Mouse (Mus musculus) MEL (cell line): ENCODE results near the gene Kif3a. TPM values are rescaled to one million over a fixed set of nuclear protein-coding genes. Genes with fewer than 3 reads are reported as not detected.

Experiments
- DNase-seq: peaks from one replicate; pipeline ENCODE4 v3.0.0; 2011; ENCODE audit warnings: low read depth, low spot score
- H3K27ac ChIP-seq: 2 replicates; pipeline ENCODE4 v1.5.1; 2012; ENCODE audit warnings: low read depth, mild to moderate bottlenecking, control low read depth, low read length, moderate library complexity; ENCODE audit not compliant: control insufficient read depth
- H3K27me3 ChIP-seq, 2 experiments: fragments of 150-350 bp in 1 of 2; sonication (generic) in 1 of 2; 2 replicates each; pipeline ENCODE4 v1.6.1; 2012; ENCODE audit warnings: low read length in 2 of 2, mild to moderate bottlenecking in 2 of 2, improper control_type of control experiment in 1 of 2, moderate library complexity in 1 of 2; ENCODE audit not compliant: insufficient read depth in 2 of 2, control insufficient read depth in 1 of 2
- H3K36me3 ChIP-seq, 2 experiments: 2 replicates each; pipeline ENCODE4 v1.6.1; 2012 to 2014; ENCODE audit warnings: low read length in 2 of 2, improper control_type of control experiment in 1 of 2, inconsistent platforms in 1 of 2, mild to moderate bottlenecking in 1 of 2; ENCODE audit not compliant: insufficient read depth in 2 of 2, control insufficient read depth in 1 of 2
- H3K4me1 ChIP-seq, 2 experiments: fragments of 150-350 bp in 1 of 2; sonication (generic) in 1 of 2; 2 replicates each; pipeline ENCODE4 v1.6.1; 2012; ENCODE audit warnings: low read length in 2 of 2, improper control_type of control experiment in 1 of 2, mild to moderate bottlenecking in 1 of 2; ENCODE audit not compliant: insufficient read depth in 2 of 2, control insufficient read depth in 1 of 2
- H3K4me3 ChIP-seq, 2 experiments: fragments of 150-350 bp in 1 of 2; sonication (generic) in 1 of 2; 2 replicates each; pipeline ENCODE4 v1.5.1; 2012; ENCODE audit warnings: low read depth in 2 of 2, low read length in 2 of 2, mild to moderate bottlenecking in 2 of 2, moderate library complexity in 2 of 2, control low read depth in 1 of 2, improper control_type of control experiment in 1 of 2; ENCODE audit not compliant: control insufficient read depth in 1 of 2, insufficient read depth in 1 of 2
- H3K79me2 ChIP-seq: 2 replicates; pipeline ENCODE4 v1.6.1; 2012; ENCODE audit warnings: mild to moderate bottlenecking, low read length, moderate library complexity; ENCODE audit not compliant: control insufficient read depth, poor library complexity, insufficient read depth
- H3K9ac ChIP-seq: 2 replicates; pipeline ENCODE4 v1.6.1; 2012; ENCODE audit warnings: low read depth, mild to moderate bottlenecking, control low read depth, low read length, moderate library complexity; ENCODE audit not compliant: control insufficient read depth, poor library complexity, severe bottlenecking
- H3K9me3 ChIP-seq: fragments of 150-350 bp; sonication (generic); replicated peaks from 2 replicates; pipeline ENCODE4 v1.6.1; 2012; ENCODE audit warnings: mild to moderate bottlenecking, low read length, improper control_type of control experiment, moderate library complexity; ENCODE audit not compliant: insufficient read depth
- CTCF ChIP-seq, 3 experiments: IDR thresholded peaks in 2 of 3; conservative IDR thresholded peaks in 1 of 3; 2 replicates each; pipeline ENCODE4 v1.5.1; 2011 to 2012; ENCODE audit warnings: low read length in 3 of 3, low read depth in 2 of 3, mild to moderate bottlenecking in 2 of 3, improper control_type of control experiment in 1 of 3, inconsistent platforms in 1 of 3, mixed read lengths in 1 of 3, moderate library complexity in 1 of 3; ENCODE audit not compliant: control insufficient read depth in 1 of 3, insufficient read depth in 1 of 3, poor library complexity in 1 of 3, severe bottlenecking in 1 of 3
- E2F4 ChIP-seq: IDR thresholded peaks from 2 replicates; pipeline ENCODE4 v1.6.1; 2011; ENCODE audit warnings: low read depth, low read length, improper control_type of control experiment, borderline replicate concordance
- EP300 ChIP-seq, 2 experiments: IDR thresholded peaks; 2 replicates each; pipeline ENCODE4 v1.6.1; 2011; ENCODE audit warnings: improper control_type of control experiment in 2 of 2, low read length in 2 of 2, low read depth in 1 of 2, mild to moderate bottlenecking in 1 of 2
- ETS1 ChIP-seq: IDR thresholded peaks from 2 replicates; pipeline ENCODE4 v1.6.1; 2012; ENCODE audit warnings: low read depth, mild to moderate bottlenecking, inconsistent platforms, low read length, improper control_type of control experiment, moderate library complexity
- GABPA ChIP-seq: IDR thresholded peaks from 2 replicates; pipeline ENCODE4 v1.6.1; 2012; ENCODE audit warnings: low read depth, mild to moderate bottlenecking, inconsistent platforms, low read length, improper control_type of control experiment, moderate library complexity
- GATA1 ChIP-seq: IDR thresholded peaks from 2 replicates; pipeline ENCODE4 v1.6.1; 2011; ENCODE audit warnings: low read depth, low read length, improper control_type of control experiment
- HCFC1 ChIP-seq: IDR thresholded peaks from 2 replicates; pipeline ENCODE4 v1.6.1; 2012; ENCODE audit warnings: low read depth, mild to moderate bottlenecking, inconsistent platforms, low read length, improper control_type of control experiment, moderate library complexity
- JUND ChIP-seq: IDR thresholded peaks from 2 replicates; pipeline ENCODE4 v1.6.1; 2011; ENCODE audit warnings: low read depth, mild to moderate bottlenecking, improper control_type of control experiment, low read length
- MAFK ChIP-seq: IDR thresholded peaks from 2 replicates; pipeline ENCODE4 v1.6.1; 2011; ENCODE audit warnings: low read depth, mild to moderate bottlenecking, low read length, improper control_type of control experiment, borderline replicate concordance
- MAX ChIP-seq: IDR thresholded peaks from 2 replicates; pipeline ENCODE4 v1.6.1; 2011; ENCODE audit warnings: low read length, improper control_type of control experiment
- MAZ ChIP-seq: IDR thresholded peaks from 2 replicates; pipeline ENCODE4 v1.6.1; 2012; ENCODE audit warnings: low read depth, mild to moderate bottlenecking, inconsistent platforms, low read length, improper control_type of control experiment
- MXI1 ChIP-seq: IDR thresholded peaks from 2 replicates; pipeline ENCODE4 v1.6.1; 2011; ENCODE audit warnings: mild to moderate bottlenecking, low read depth, low read length, improper control_type of control experiment
- MYC ChIP-seq: IDR thresholded peaks from 2 replicates; pipeline ENCODE4 v1.6.1; 2011; ENCODE audit warnings: low read depth, mild to moderate bottlenecking, low read length, improper control_type of control experiment, moderate library complexity
- NELFE ChIP-seq: IDR thresholded peaks from 2 replicates; pipeline ENCODE4 v1.6.1; 2011; ENCODE audit warnings: low read depth, low read length, improper control_type of control experiment
- NRF1 ChIP-seq: IDR thresholded peaks from 2 replicates; pipeline ENCODE4 v1.6.1; 2014; ENCODE audit warnings: low read depth, mild to moderate bottlenecking, inconsistent platforms, low read length, improper control_type of control experiment, moderate library complexity; ENCODE audit not compliant: poor library complexity, insufficient read depth, severe bottlenecking
- POLR2A ChIP-seq, 2 experiments: IDR thresholded peaks; 2 replicates each; pipeline ENCODE4 v1.6.1; 2011 to 2012; ENCODE audit warnings: low read length in 2 of 2, mild to moderate bottlenecking in 2 of 2, control low read depth in 1 of 2, improper control_type of control experiment in 1 of 2, low read depth in 1 of 2, moderate library complexity in 1 of 2; ENCODE audit not compliant: control insufficient read depth in 1 of 2, insufficient read depth in 1 of 2, poor library complexity in 1 of 2
- POLR2AphosphoS2 ChIP-seq: IDR thresholded peaks from 2 replicates; pipeline ENCODE4 v1.6.1; 2011; ENCODE audit warnings: low read length, improper control_type of control experiment
- POLR2AphosphoS5 ChIP-seq: IDR thresholded peaks from 2 replicates; pipeline ENCODE4 v1.6.1; 2012; ENCODE audit warnings: low read depth, borderline replicate concordance, mild to moderate bottlenecking, inconsistent platforms, low read length, moderate library complexity, mixed read lengths
- RAD21 ChIP-seq: IDR thresholded peaks from 2 replicates; pipeline ENCODE4 v1.6.1; 2011; ENCODE audit warnings: mild to moderate bottlenecking, low read depth, low read length, improper control_type of control experiment
- SIN3A ChIP-seq: IDR thresholded peaks from 2 replicates; pipeline ENCODE4 v1.6.1; 2012; ENCODE audit warnings: low read length, improper control_type of control experiment, inconsistent platforms
- SMC3 ChIP-seq: IDR thresholded peaks from 2 replicates; pipeline ENCODE4 v1.6.1; 2011; ENCODE audit warnings: low read depth, low read length, improper control_type of control experiment
- TAL1 ChIP-seq: IDR thresholded peaks from 2 replicates; pipeline ENCODE4 v1.6.1; 2012; ENCODE audit warnings: mild to moderate bottlenecking, inconsistent platforms, low read length, moderate library complexity, mixed read lengths
- TBP ChIP-seq: IDR thresholded peaks from 2 replicates; pipeline ENCODE4 v1.8.0; 2011; ENCODE audit warnings: low read depth, low read length, improper control_type of control experiment
- USF1 ChIP-seq: IDR thresholded peaks from 2 replicates; pipeline ENCODE4 v1.6.1; 2014; ENCODE audit warnings: low read depth, mild to moderate bottlenecking, inconsistent platforms, low read length, improper control_type of control experiment, moderate library complexity
- ZC3H11A ChIP-seq: IDR thresholded peaks from 2 replicates; pipeline ENCODE4 v1.6.1; 2012; ENCODE audit warnings: low read depth, mild to moderate bottlenecking, inconsistent platforms, low read length, improper control_type of control experiment
- ZMIZ1 ChIP-seq: IDR thresholded peaks from 2 replicates; pipeline ENCODE4 v1.6.1; 2012; ENCODE audit warnings: low read depth, mild to moderate bottlenecking, inconsistent platforms, low read length, improper control_type of control experiment, moderate library complexity
- ZNF384 ChIP-seq: IDR thresholded peaks from 2 replicates; pipeline ENCODE4 v1.6.1; 2012; ENCODE audit warnings: low read depth, mild to moderate bottlenecking, inconsistent platforms, low read length, improper control_type of control experiment
- polyA plus RNA-seq, 2 experiments: library from polyadenylated mRNA; stranded (reverse) in 1 of 2; unstranded in 1 of 2; fragments of >175 nt in 1 of 2; fragments of >200 nt in 1 of 2; gene quantifications; 2 replicates each; pipeline versions ENCODE4 v1.2.1 to v1.2.4; 2012; ENCODE audit warnings: low replicate concordance in 2 of 2, low read depth in 1 of 2; ENCODE audit not compliant: insufficient read length in 2 of 2, insufficient read depth in 1 of 2, missing spikeins in 1 of 2
- total RNA-seq: library from RNA; depleted of rRNA; stranded (reverse); fragments of 300-350 nt; gene quantifications from 2 replicates; pipeline ENCODE4 v1.2.3, GENCODE M21; 2012

Gene Kif3a
- total and polyA plus RNA-seq, 3 experiments = 13.6 to 88.3 (median 17.1) TPM

- Histone ChIP-seq H3K4me3 (no peak overlapping the region), H3K36me3 (peaks cover 2 to 3% of the 10 kb centered on the region in 2 experiments), H3K9me3 (no peaks in the 10 kb centered on the region), H3K4me1 (peaks cover 0 to 2% of the 10 kb centered on the region in 2 experiments; a peak in 2 of 4 replicates), H3K9ac (no peak overlapping the region), H3K79me2 (no peaks in the 10 kb centered on the region), H3K27ac (no peak overlapping the region), H3K27me3 (no peaks in the 10 kb centered on the region)
- no peak for TF ChIP-seq JUND
- TF ChIP-seq MAZ = no peak
- no peak for TF ChIP-seq SIN3A
- no peak for TF ChIP-seq NELFE
- TF ChIP-seq TBP = no peak
- no peak for TF ChIP-seq MAX
- DNase-seq = no peak
These were observed 18.3 kb downstream of the Kif3a start for GRCm38 (mm10) chr11:53585510-53585909.

GRCm38 (mm10) chr11:53588279-53588678 lies 21.1 kb downstream of the Kif3a start:
- peaks cover 0 to 3% of the 10 kb centered on the region in 2 experiments; a peak in 3 of 4 replicates for H3K36me3 ChIP-seq
- TF ChIP-seq TAL1 (no peak), E2F4 (no peak), JUND (no peak), EP300 (IDR thresholded peaks at IDR 0.05; ENCODE audit: low read depth in 1 of 2, low read length in 2 of 2) (no peak), POLR2A (IDR thresholded peaks at IDR 0.05; ENCODE audit: control insufficient read depth in 1 of 2, insufficient read depth in 1 of 2, low read depth in 1 of 2, low read length in 2 of 2, poor library complexity in 1 of 2) (no peak), POLR2AphosphoS5 (no peak), ZMIZ1 (no peak), MAFK (no peak), POLR2AphosphoS2 (no peak)
- TF ChIP-seq, all 39 proteins: peak for 0
- H3K79me2 ChIP-seq = no peaks in the 10 kb centered on the region
- H3K4me1 ChIP-seq = peaks cover 0 to 3% of the 10 kb centered on the region in 2 experiments; a peak in 1 of 4 replicates
- H3K9me3 ChIP-seq = no peaks in the 10 kb centered on the region
- H3K27me3 ChIP-seq = no peaks in the 10 kb centered on the region
- H3K9ac ChIP-seq = no peak overlapping the region
- no peak overlapping the region for H3K27ac ChIP-seq
- H3K4me3 ChIP-seq = no peak overlapping the region
- no peak for DNase-seq

- peak; percentile 90 for DNase-seq
- H3K4me3 ChIP-seq = peak overlapping the region in 1 of 2 experiments; percentile 42; a peak in 2 of 4 replicates
- peaks cover 0 to 3% of the 10 kb centered on the region in 2 experiments; a peak in 1 of 4 replicates for H3K4me1 ChIP-seq
These were observed 23.2 kb downstream of the Kif3a start for GRCm38 (mm10) chr11:53590368-53590768.

More at GRCm38 (mm10) chr11:53590368-53590768, 23.2 kb downstream of the Kif3a start:
- Histone ChIP-seq H3K9ac (peak overlapping the region; percentile 67), H3K36me3 (peaks cover 0 to 3% of the 10 kb centered on the region in 2 experiments; a peak in 3 of 4 replicates), H3K27ac (no peak overlapping the region), H3K79me2 (no peaks in the 10 kb centered on the region), H3K27me3 (no peaks in the 10 kb centered on the region), H3K9me3 (no peaks in the 10 kb centered on the region)
- TF ChIP-seq SMC3 (peak; percentile 97), ZC3H11A (peak; percentile 87), HCFC1 (0 out of 2 replicates have a peak, but pooled peaks have one; percentile 23), CTCF (IDR thresholded peaks at IDR 0.05 in 2 of 3, conservative IDR thresholded peaks at IDR 0.05 in 1 of 3; ENCODE audit: control insufficient read depth in 1 of 3, insufficient read depth in 1 of 3, low read depth in 2 of 3, low read length in 3 of 3, poor library complexity in 1 of 3, severe bottlenecking in 1 of 3) (peak in 2 of 3 experiments; percentile 94 to 99), GATA1 (0 out of 2 replicates have a peak, but pooled peaks have one; percentile 19), ETS1 (no peak), MXI1 (peak; percentile 58; the same call in 1 of the 2 replicates), ZNF384 (no peak), MYC (peak; percentile 99), USF1 (0 out of 2 replicates have a peak, but pooled peaks have one; percentile 12), RAD21 (peak; percentile 74), GABPA (no peak), NRF1 (peak; percentile 43; the same call in 1 of the 2 replicates), MAX (peak; percentile 98), E2F4 (peak; percentile 97), POLR2AphosphoS2 (no peak), SIN3A (peak; percentile 49)
